Mouse (Mus musculus) limb, embryonic 11.5 days (tissue): ENCODE results near the gene Kiss1. TPM values are rescaled to one million over a fixed set of nuclear protein-coding genes. Genes with fewer than 3 reads are reported as not detected.
A peak's percentile ranks its signal among the peaks of the same experiment; 100 is the strongest.

Experiments used
- ATAC-seq: fragments of 200-750 bp; cut with Nextera tagmentation; 2 replicates; pipeline ENCODE4 v1.8.0; 2017; ENCODE audit warnings: low read depth; ENCODE audit not compliant: insufficient number of reproducible peaks, low FRiP score, low TSS enrichment
- DNase-seq: peaks from one replicate; pipeline ENCODE4 v3.0.0-alpha.2; 2015; ENCODE audit warnings: low spot score
- H3K27ac ChIP-seq: fragments of 300-500 bp; sonication (generic); replicated peaks from 2 replicates; pipeline ENCODE4 v1.5.1; 2014; ENCODE audit warnings: low read depth, mild to moderate bottlenecking, low read length
- H3K27me3 ChIP-seq: fragments of 300-500 bp; sonication (generic); 2 replicates; pipeline ENCODE4 v1.6.1; 2014; ENCODE audit warnings: mild to moderate bottlenecking, low read length, mixed read lengths; ENCODE audit not compliant: control insufficient read depth, insufficient read depth
- H3K36me3 ChIP-seq: fragments of 300-500 bp; sonication (generic); 2 replicates; pipeline ENCODE4 v1.6.1; 2014; ENCODE audit warnings: mild to moderate bottlenecking, low read length, moderate library complexity, mixed read lengths; ENCODE audit not compliant: control insufficient read depth, insufficient read depth
- H3K4me1 ChIP-seq: fragments of 300-500 bp; sonication (generic); 2 replicates; pipeline ENCODE4 v1.6.1; 2014; ENCODE audit warnings: low read length, mixed read lengths; ENCODE audit not compliant: control insufficient read depth, insufficient read depth
- H3K4me2 ChIP-seq: fragments of 300-500 bp; sonication (generic); 2 replicates; pipeline ENCODE4 v1.6.1; 2014; ENCODE audit warnings: low read depth, mild to moderate bottlenecking, moderate library complexity; ENCODE audit not compliant: severe bottlenecking
- H3K4me3 ChIP-seq: fragments of 300-500 bp; sonication (generic); 2 replicates; pipeline ENCODE4 v1.5.1; 2014; ENCODE audit warnings: low read depth, low read length
- H3K9ac ChIP-seq: fragments of 300-500 bp; sonication (generic); 2 replicates; pipeline ENCODE4 v1.6.1; 2014; ENCODE audit warnings: mild to moderate bottlenecking, low read length
- H3K9me3 ChIP-seq: fragments of 300-500 bp; sonication (generic); 2 replicates; pipeline ENCODE4 v1.6.1; 2016; ENCODE audit warnings: low read length; ENCODE audit not compliant: control insufficient read depth
- WGBS: fragments of 180-500 bp; shearing (Covaris S2); extraction: QIAGEN DNeasy Blood & Tissue Kit; methylation state at CpG from one replicate; pipeline ENCODE4 v1.1.7; 2014; 5-methylcytosine and 5-hydroxymethylcytosine counted together
- polyA plus RNA-seq: library from polyadenylated mRNA; unstranded; fragments of >200 nt; fragmentation: Nextera tagmentation; extraction: Ambion mirVana; gene quantifications from 2 replicates; pipeline ENCODE4 v1.2.1, GENCODE M21; 2014

Gene Kiss1
- polyA plus RNA-seq, 1 experiment from 2014 or later = not detected

- Histone ChIP-seq H3K4me3 (no peak overlapping the region), H3K4me1 (no peaks in the 10 kb centered on the region), H3K4me2 (no peak overlapping the region), H3K36me3 (no peaks in the 10 kb centered on the region), H3K9ac (no peak overlapping the region), H3K27me3 (no peaks in the 10 kb centered on the region), H3K27ac (no peak overlapping the region), H3K9me3 (no peaks in the 10 kb centered on the region)
- 54% methylated on average over 15 of the region's 15 CpGs for WGBS
- ATAC-seq = no peak
- DNase-seq = no peak
These were observed 34.2 kb downstream of the Kiss1 start for GRCm38 (mm10) chr1:133355912-133356311.

DNA sequence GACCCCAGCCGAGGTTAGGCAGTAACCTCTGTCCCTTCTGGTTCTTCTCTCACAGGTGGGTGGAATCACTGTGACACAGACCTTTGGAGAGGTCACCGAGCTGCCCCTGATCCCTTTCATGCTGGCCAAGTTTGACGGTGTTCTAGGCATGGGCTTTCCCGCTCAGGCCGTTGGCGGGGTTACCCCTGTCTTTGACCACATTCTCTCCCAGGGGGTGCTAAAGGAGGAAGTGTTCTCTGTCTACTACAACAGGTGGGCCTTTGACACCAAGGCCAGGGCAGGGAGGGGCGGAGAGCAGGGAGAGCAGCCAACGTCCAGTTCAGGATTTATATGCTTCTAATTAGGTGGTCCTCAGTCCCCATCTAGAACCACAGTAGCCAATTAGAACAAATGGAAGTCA, 34.7 kb downstream of the Kiss1 start:
- no peak overlapping the region for H3K4me2 ChIP-seq
- no peak overlapping the region for H3K27ac ChIP-seq
- H3K9me3 ChIP-seq = no peaks in the 10 kb centered on the region
- H3K27me3 ChIP-seq = no peaks in the 10 kb centered on the region
- no peak for DNase-seq
- WGBS = 48% methylated on average over 8 of the region's 8 CpGs
- H3K4me3 ChIP-seq = no peak overlapping the region
- H3K4me1 ChIP-seq = no peaks in the 10 kb centered on the region
- H3K9ac ChIP-seq = no peak overlapping the region
- no peaks in the 10 kb centered on the region for H3K36me3 ChIP-seq
- no peak for ATAC-seq

DNA sequence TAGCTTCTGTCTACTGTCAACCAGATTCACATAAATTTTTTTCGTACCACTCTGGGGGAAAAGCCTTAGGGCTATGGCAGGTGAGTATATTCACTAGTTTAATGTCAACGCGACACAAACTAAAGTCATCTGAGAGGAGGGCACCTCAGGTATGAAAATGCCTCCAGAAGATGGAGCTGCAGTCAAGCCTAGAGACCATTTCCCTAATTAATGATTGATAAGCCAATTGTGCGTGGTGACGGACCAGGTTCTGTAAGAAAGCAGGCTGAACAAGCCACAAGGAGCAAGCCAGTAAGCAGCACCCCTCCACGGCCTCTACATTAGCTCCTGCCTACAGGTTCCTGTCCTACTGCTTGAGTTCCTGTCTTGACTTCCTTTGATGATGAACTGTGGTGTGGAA, 39.3 kb downstream of the Kiss1 start:
- ATAC-seq = no peak
- Histone ChIP-seq H3K36me3 (no peaks in the 10 kb centered on the region), H3K4me2 (no peak overlapping the region), H3K27ac (no peak overlapping the region), H3K4me1 (peaks cover 3% of the 10 kb centered on the region; the same call in 1 of the 2 replicates), H3K9me3 (no peaks in the 10 kb centered on the region), H3K9ac (no peak overlapping the region), H3K4me3 (no peak overlapping the region), H3K27me3 (peaks cover 16% of the 10 kb centered on the region)
- DNase-seq = no peak
- 87% methylated on average over 6 of the region's 6 CpGs for WGBS

DNA sequence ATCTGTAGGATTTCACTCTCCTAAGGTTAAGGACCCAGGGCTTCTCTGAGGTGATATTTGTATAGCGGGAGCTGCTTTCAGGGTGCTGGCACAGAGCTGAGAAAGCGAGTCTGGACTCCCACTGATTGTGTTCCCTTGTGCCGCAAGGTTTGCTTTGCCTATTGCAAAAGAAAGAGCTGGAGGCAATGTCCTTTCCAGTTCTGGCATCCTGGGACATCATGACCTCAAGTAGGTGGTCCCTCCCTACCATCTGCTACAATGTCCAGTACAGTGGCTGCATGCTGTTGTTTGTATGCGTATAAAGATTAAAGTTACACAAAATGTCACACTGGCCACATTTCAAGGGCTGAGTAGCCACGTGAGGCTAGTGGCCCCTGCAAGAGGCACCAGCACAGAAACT, 40.4 kb downstream of the Kiss1 start:
- Histone ChIP-seq H3K4me2 (no peak overlapping the region), H3K9me3 (no peaks in the 10 kb centered on the region), H3K9ac (no peak overlapping the region), H3K4me3 (no peak overlapping the region), H3K4me1 (peaks cover 8% of the 10 kb centered on the region; the same call in 1 of the 2 replicates), H3K27ac (no peak overlapping the region), H3K27me3 (peaks cover 16% of the 10 kb centered on the region), H3K36me3 (no peaks in the 10 kb centered on the region)
- 92% methylated on average over 5 of the region's 5 CpGs for WGBS
- DNase-seq (no peak), ATAC-seq (no peak)

- H3K27ac ChIP-seq = no peak within 1 kb of the TSS
- peaks cover 19% of the 10 kb centered on the region for H3K4me1 ChIP-seq
- no peaks in the 10 kb centered on the region for H3K36me3 ChIP-seq
- H3K4me3 ChIP-seq = peak within 1 kb of the TSS; percentile 35
- ATAC-seq = peak; percentile 50; the same call in 1 of the 2 replicates
- under 1% methylated on average over 50 of the region's 52 CpGs for WGBS
- peak within 1 kb of the TSS; percentile 72 for H3K4me2 ChIP-seq
- no peaks in the 10 kb centered on the region for H3K9me3 ChIP-seq
- H3K9ac ChIP-seq = peak within 1 kb of the TSS; percentile 60
- peak; percentile 89 for DNase-seq
- peaks cover 16% of the 10 kb centered on the region for H3K27me3 ChIP-seq
These were observed 41.8 kb downstream of the Kiss1 start, which contains the start of gene Etnk2 for GRCm38 (mm10) chr1:133363276-133364021. Etnk2 (plus strand) TSS chr1:133363572.

DNA sequence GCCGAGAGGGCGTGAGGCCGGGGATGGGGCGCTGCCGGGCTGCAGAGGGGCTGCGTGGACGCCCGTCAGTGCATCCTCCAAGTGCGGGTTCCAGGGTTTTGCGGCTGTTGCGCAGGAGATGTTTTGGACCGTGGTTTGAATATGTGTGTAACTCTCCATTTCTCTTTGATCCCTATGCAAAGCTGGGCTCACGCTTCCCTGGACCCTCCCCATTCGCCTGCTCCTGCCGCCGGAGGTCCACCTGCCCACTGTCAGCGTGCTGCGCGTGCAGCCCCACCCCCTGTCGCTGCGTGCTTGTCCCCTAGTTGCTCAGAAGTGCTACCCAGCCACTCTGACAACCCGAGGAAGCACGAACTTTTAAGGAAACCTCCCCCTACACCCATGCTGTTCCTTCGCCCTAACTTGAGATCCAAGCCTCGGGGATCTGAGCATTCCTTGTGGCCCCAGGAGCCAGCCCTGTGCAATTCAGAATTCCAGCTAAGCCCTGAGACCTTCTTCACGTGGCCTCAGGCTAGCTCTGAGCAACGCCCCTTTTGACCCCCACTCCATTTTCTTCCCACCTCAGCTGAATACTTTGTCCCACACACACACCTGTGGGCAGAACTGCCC, 42.5 kb downstream of the Kiss1 start:
- peak overlapping the region; percentile 60 for H3K9ac ChIP-seq
- H3K4me1 ChIP-seq = peaks cover 19% of the 10 kb centered on the region
- peak overlapping the region; percentile 72 for H3K4me2 ChIP-seq
- no peak for ATAC-seq
- H3K9me3 ChIP-seq = no peaks in the 10 kb centered on the region
- 2% methylated on average over 27 of the region's 27 CpGs for WGBS
- H3K4me3 ChIP-seq = peak overlapping the region; percentile 35
- H3K27ac ChIP-seq = no peak overlapping the region
- no peaks in the 10 kb centered on the region for H3K36me3 ChIP-seq
- H3K27me3 ChIP-seq = peaks cover 16% of the 10 kb centered on the region
- peak; percentile 40 for DNase-seq

GRCm38 (mm10) chr1:133364890-133365289, 43.2 kb downstream of the Kiss1 start:
- Histone ChIP-seq H3K27ac (no peak overlapping the region), H3K36me3 (no peaks in the 10 kb centered on the region), H3K9me3 (no peaks in the 10 kb centered on the region), H3K4me1 (peaks cover 19% of the 10 kb centered on the region), H3K27me3 (peaks cover 16% of the 10 kb centered on the region), H3K4me2 (no peak overlapping the region), H3K9ac (no peak overlapping the region), H3K4me3 (no peak overlapping the region)
- WGBS = 40% methylated on average over 2 of the region's 2 CpGs
- DNase-seq = no peak
- no peak for ATAC-seq

DNA sequence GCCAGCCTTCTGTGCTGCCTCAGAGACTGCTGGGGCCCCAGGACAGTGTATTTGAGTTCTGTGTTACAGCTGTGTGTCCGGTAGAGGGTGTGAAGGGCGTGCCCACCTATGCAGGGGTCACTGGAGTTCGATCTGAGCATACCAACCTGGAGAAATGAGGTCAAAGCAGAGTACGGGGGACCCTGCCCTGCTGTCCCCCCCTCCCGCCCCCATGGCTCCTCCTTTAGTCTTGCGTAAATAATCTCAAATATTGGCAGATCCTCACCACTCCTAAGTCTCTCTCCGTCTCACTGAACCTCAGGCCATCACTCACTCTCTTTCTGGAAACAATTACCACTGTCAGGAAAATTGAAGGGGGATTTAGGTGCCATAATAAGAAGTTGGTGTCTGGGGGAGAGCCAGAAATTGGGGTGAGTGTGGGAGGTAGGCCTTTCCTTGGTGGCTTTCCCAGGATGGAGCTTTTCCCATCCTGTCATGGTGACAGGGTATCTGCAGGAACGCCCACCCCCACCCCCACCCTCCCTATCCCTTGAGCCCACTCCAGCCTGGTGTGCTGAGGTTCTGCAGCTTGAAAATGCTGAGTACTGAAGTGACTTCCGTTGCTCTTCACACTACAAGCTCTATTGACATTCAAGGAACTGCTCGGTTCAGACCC, 45.4 kb downstream of the Kiss1 start:
- no peaks in the 10 kb centered on the region for H3K9me3 ChIP-seq
- DNase-seq (no peak), ATAC-seq (no peak)
- no peak overlapping the region for H3K4me3 ChIP-seq
- H3K9ac ChIP-seq = no peak overlapping the region
- 23% methylated on average over 10 of the region's 10 CpGs for WGBS
- peaks cover 19% of the 10 kb centered on the region for H3K4me1 ChIP-seq
- peaks cover 16% of the 10 kb centered on the region for H3K27me3 ChIP-seq
- no peak overlapping the region for H3K27ac ChIP-seq
- H3K4me2 ChIP-seq = no peak overlapping the region
- no peaks in the 10 kb centered on the region for H3K36me3 ChIP-seq
